ENCODE assay signal across 29 mouse cellular contexts in genomic region chrX:57787615-57788014, GRCm38 (mm10).
A peak's percentile ranks its signal among the peaks of the same experiment; 100 is the strongest.
DNase-seq lines count a peak whose midpoint lies in the region; ATAC-seq and TF ChIP-seq lines count a peak whose summit lies in the region.
"Had no signal": no experiment of that assay in that cellular context is flagged by ENCODE, and none has a peak within 500 bp of the region (broad histone marks: within the 10 kb centered on the region; RNA-seq: fewer than 3 reads in every experiment).

No protein-coding gene starts in this region.

- H3K36me3 ChIP-seq in hindbrain, postnatal 0 days (ENCODE audit: insufficient read depth, low read length) = no peaks in the 10 kb centered on the region
- H3K36me3 ChIP-seq in hindbrain, embryonic 10.5 days = no peaks in the 10 kb centered on the region
- H3K36me3 ChIP-seq in limb, embryonic 10.5 days = no peaks in the 10 kb centered on the region
- H3K36me3 ChIP-seq: heart, embryonic 10.5 days; heart, embryonic 15.5 days; hindbrain, embryonic 12.5 days; limb, embryonic 13.5 days; lung, embryonic 15.5 days; neural tube, embryonic 12.5 days had no signal

- DNase-seq in hindbrain, postnatal 0 days (ENCODE audit: low spot score) = peak; percentile 4
- no peak for DNase-seq in hindbrain, embryonic 10.5 days (ENCODE audit: low spot score)
- peak; percentile 68 to 77 for DNase-seq in cerebellum, adult 18-20 months
- peak; percentile 83 to 89 for DNase-seq in cerebellum, postnatal 10 days
- DNase-seq in thymus, postnatal 14 days = no peak
- DNase-seq in kidney, adult 18-20 months = no peak
- no peak for DNase-seq in limb, embryonic 10.5 days (ENCODE audit: low spot score)
- DNase-seq: adrenal gland, postnatal 10 days; gastrocnemius, postnatal 25 days; heart, adult 11 months; kidney, adult 2 months; kidney, postnatal 4 days; layer of hippocampus, adult 9-11 months; lung, postnatal 36 days; right cerebral cortex, adult 18-20 months; spleen, adult 18-20 months; thymus, postnatal 36 days had no signal

- WGBS in hindbrain, postnatal 0 days = 45% methylated on average over 1 of the region's 1 CpGs
- 84% methylated on average over 1 of the region's 1 CpGs for WGBS in hindbrain, embryonic 10.5 days
- 76% methylated on average over 1 of the region's 1 CpGs for WGBS in limb, embryonic 10.5 days

- TF ChIP-seq CTCF in hindbrain, postnatal 0 days (IDR thresholded peaks at IDR 0.05; ENCODE audit: low read depth) = no peak

- no peak overlapping the region for H3K4me2 ChIP-seq in hindbrain, postnatal 0 days (ENCODE audit: low read depth, low read length)
- H3K4me2 ChIP-seq: forebrain, embryonic 13.5 days; heart, embryonic 15.5 days; hindbrain, embryonic 12.5 days; limb, embryonic 13.5 days; liver, embryonic 11.5 days; lung, embryonic 15.5 days; midbrain, embryonic 11.5 days; neural tube, embryonic 12.5 days had no signal

- H3K4me1 ChIP-seq in hindbrain, postnatal 0 days (ENCODE audit: insufficient read depth, low read length) = no peaks in the 10 kb centered on the region
- no peaks in the 10 kb centered on the region for H3K4me1 ChIP-seq in hindbrain, embryonic 10.5 days (replicated peaks)
- H3K4me1 ChIP-seq in limb, embryonic 10.5 days = no peaks in the 10 kb centered on the region
- H3K4me1 ChIP-seq: forebrain, embryonic 13.5 days; heart, embryonic 10.5 days; heart, embryonic 15.5 days; hindbrain, embryonic 12.5 days; limb, embryonic 13.5 days; lung, embryonic 15.5 days; neural tube, embryonic 12.5 days had no signal

- H3K9ac ChIP-seq in hindbrain, postnatal 0 days (replicated peaks; ENCODE audit: low read length) = no peak overlapping the region
- H3K9ac ChIP-seq: forebrain, embryonic 13.5 days; heart, embryonic 15.5 days; hindbrain, embryonic 12.5 days; limb, embryonic 13.5 days; lung, embryonic 15.5 days; neural tube, embryonic 12.5 days had no signal

- H3K27ac ChIP-seq in hindbrain, postnatal 0 days = no peak overlapping the region
- no peak overlapping the region for H3K27ac ChIP-seq in hindbrain, embryonic 10.5 days
- H3K27ac ChIP-seq in limb, embryonic 10.5 days = no peak overlapping the region
- H3K27ac ChIP-seq: forebrain, embryonic 13.5 days; heart, embryonic 10.5 days; heart, embryonic 15.5 days; hindbrain, embryonic 12.5 days; kidney, postnatal 0 days; limb, embryonic 13.5 days; lung, embryonic 15.5 days; neural tube, embryonic 12.5 days had no signal

- no peak overlapping the region for H3K4me3 ChIP-seq in hindbrain, postnatal 0 days (ENCODE audit: low read length)
- no peak overlapping the region for H3K4me3 ChIP-seq in hindbrain, embryonic 10.5 days
- no peak overlapping the region for H3K4me3 ChIP-seq in limb, embryonic 10.5 days
- H3K4me3 ChIP-seq: forebrain, embryonic 13.5 days; heart, embryonic 10.5 days; heart, embryonic 15.5 days; hindbrain, embryonic 12.5 days; limb, embryonic 13.5 days; lung, embryonic 15.5 days; myocyte; neural tube, embryonic 12.5 days had no signal

- no peaks in the 10 kb centered on the region for H3K9me3 ChIP-seq in hindbrain, postnatal 0 days (ENCODE audit: low read length)
- H3K9me3 ChIP-seq in hindbrain, embryonic 10.5 days = no peaks in the 10 kb centered on the region
- no peaks in the 10 kb centered on the region for H3K9me3 ChIP-seq in limb, embryonic 10.5 days (replicated peaks)
- H3K9me3 ChIP-seq: forebrain, embryonic 13.5 days; heart, embryonic 10.5 days; heart, embryonic 15.5 days; hindbrain, embryonic 12.5 days; limb, embryonic 13.5 days; lung, embryonic 15.5 days; neural tube, embryonic 12.5 days had no signal

- ATAC-seq in hindbrain, postnatal 0 days = no peak
- ATAC-seq: forebrain, embryonic 13.5 days; Patski had no signal

- H3K27me3 ChIP-seq in hindbrain, postnatal 0 days (ENCODE audit: insufficient read depth, low read length) = no peaks in the 10 kb centered on the region
- no peaks in the 10 kb centered on the region for H3K27me3 ChIP-seq in hindbrain, embryonic 10.5 days (ENCODE audit: insufficient read depth, poor library complexity, severe bottlenecking)
- H3K27me3 ChIP-seq in limb, embryonic 10.5 days (ENCODE audit: low read depth, poor library complexity, severe bottlenecking) = no peaks in the 10 kb centered on the region
- H3K27me3 ChIP-seq: forebrain, embryonic 13.5 days; heart, embryonic 15.5 days; hindbrain, embryonic 12.5 days; limb, embryonic 13.5 days; lung, embryonic 15.5 days; neural tube, embryonic 12.5 days had no signal

Comparison
In these comparisons a context has a peak if more than half of its experiments do, and no peak if none do; other contexts are left out.
1. DNase-seq: peak in hindbrain, postnatal 0 days (single experiment), cerebellum, adult 18-20 months (2 of 2) and cerebellum, postnatal 10 days (2 of 2); none in hindbrain, embryonic 10.5 days (single experiment), thymus, postnatal 14 days (single experiment), kidney, adult 18-20 months (single experiment) and limb, embryonic 10.5 days (single experiment).